Mouse (Mus musculus): ENCODE measurements at regions not wholly inside any gene's neighbourhood (a gene's known extent, or its start where the extent isn't known, plus 50 kb on each side); places are given as distances from the start of the nearest gene placed in this dataset.

- TF ChIP-seq CTCF (IDR thresholded peaks at IDR 0.05; ENCODE audit: extremely low read depth, insufficient read length, insufficient replicate concordance, low read depth, low read length), result no peak
- TF ChIP-seq POLR2A (IDR thresholded peaks at IDR 0.05; ENCODE audit: low read depth, low read length), result no peak
Measured at GRCm38 (mm10) chr15:62735334-62735733, 1109.6 kb downstream of the Gsdmc2 start.

Measured in small intestine, adult 2 months (tissue).